Mouse (Mus musculus): ENCODE measurements at regions not wholly inside any gene's neighbourhood (a gene's known extent, or its start where the extent isn't known, plus 50 kb on each side); places are given as distances from the start of the nearest gene placed in this dataset.

GRCm38 (mm10) chrX:162266769-162267168 lies 107.2 kb upstream of the Nhs start:
- Histone ChIP-seq H3K9me3 (ENCODE audit: control insufficient read depth, low read length) (no peaks in the 10 kb centered on the region), H3K27me3 (ENCODE audit: control insufficient read depth, insufficient read depth, low read length) (no peaks in the 10 kb centered on the region), H3K9ac (replicated peaks; ENCODE audit: low read length) (no peak overlapping the region), H3K4me3 (replicated peaks; ENCODE audit: low read depth, low read length) (no peak overlapping the region), H3K4me1 (ENCODE audit: control insufficient read depth, insufficient read depth, low read length) (no peaks in the 10 kb centered on the region; the same call in 1 of the 2 replicates), H3K27ac (replicated peaks; ENCODE audit: low read depth, low read length) (no peak overlapping the region), H3K36me3 (ENCODE audit: control insufficient read depth, insufficient read depth, low read length) (no peaks in the 10 kb centered on the region), H3K4me2 (ENCODE audit: low read length) (no peak overlapping the region)
- 23% methylated on average over 1 of the region's 1 CpGs for WGBS
- peak; percentile 34 for DNase-seq
- no peak; the same call in 1 of the 2 replicates for ATAC-seq (ENCODE audit: low FRiP score, low TSS enrichment)

GRCm38 (mm10) chrX:162257398-162257797 lies 97.9 kb upstream of the Nhs start:
- no peak overlapping the region for H3K4me3 ChIP-seq (replicated peaks; ENCODE audit: low read depth, low read length)
- no peak overlapping the region for H3K4me2 ChIP-seq (ENCODE audit: low read length)
- H3K4me1 ChIP-seq (ENCODE audit: control insufficient read depth, insufficient read depth, low read length) = no peaks in the 10 kb centered on the region
- no peak overlapping the region for H3K9ac ChIP-seq (replicated peaks; ENCODE audit: low read length)
- no peaks in the 10 kb centered on the region for H3K9me3 ChIP-seq (ENCODE audit: control insufficient read depth, low read length)
- H3K27me3 ChIP-seq (ENCODE audit: control insufficient read depth, insufficient read depth, low read length) = no peaks in the 10 kb centered on the region
- no peak for ATAC-seq (ENCODE audit: low FRiP score, low TSS enrichment)
- WGBS = 65% methylated on average over 3 of the region's 3 CpGs
- DNase-seq = no peak
- no peaks in the 10 kb centered on the region for H3K36me3 ChIP-seq (ENCODE audit: control insufficient read depth, insufficient read depth, low read length)
- H3K27ac ChIP-seq (replicated peaks; ENCODE audit: low read depth, low read length) = no peak overlapping the region

- no peaks in the 10 kb centered on the region for H3K9me3 ChIP-seq (ENCODE audit: control insufficient read depth, low read length)
- no peak overlapping the region for H3K9ac ChIP-seq (replicated peaks; ENCODE audit: low read length)
- H3K4me3 ChIP-seq (replicated peaks; ENCODE audit: low read depth, low read length) = no peak overlapping the region
- H3K27ac ChIP-seq (replicated peaks; ENCODE audit: low read depth, low read length) = no peak overlapping the region
- DNase-seq (no peak), ATAC-seq (ENCODE audit: low FRiP score, low TSS enrichment) (no peak)
- H3K27me3 ChIP-seq (ENCODE audit: control insufficient read depth, insufficient read depth, low read length) = no peaks in the 10 kb centered on the region
- H3K4me2 ChIP-seq (ENCODE audit: low read length) = no peak overlapping the region
- no peaks in the 10 kb centered on the region for H3K4me1 ChIP-seq (ENCODE audit: control insufficient read depth, insufficient read depth, low read length)
- no peaks in the 10 kb centered on the region for H3K36me3 ChIP-seq (ENCODE audit: control insufficient read depth, insufficient read depth, low read length)
Measured at GRCm38 (mm10) chrX:162255873-162256272, 96.3 kb upstream of the Nhs start.

DNA sequence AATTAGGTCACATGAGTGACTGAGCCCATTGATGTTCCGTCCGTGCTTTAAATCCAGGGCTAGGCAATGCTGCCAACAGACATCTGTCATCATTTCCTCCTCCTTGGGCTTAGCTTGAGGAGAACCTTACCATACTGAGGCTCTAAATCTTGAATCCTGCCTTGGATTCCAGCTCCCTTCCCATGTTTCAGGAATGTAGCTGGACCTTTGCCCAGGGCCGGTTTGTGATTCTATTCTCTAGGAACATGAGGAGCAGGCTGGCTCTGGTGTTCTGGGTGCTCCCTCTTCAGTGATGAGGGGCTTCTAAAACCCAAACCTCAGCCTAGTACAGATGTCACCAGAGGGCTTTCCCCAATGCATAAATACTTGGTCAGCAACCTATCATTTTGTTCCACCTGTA lies 81.8 kb upstream of the Nhs start:
- no peaks in the 10 kb centered on the region for H3K4me1 ChIP-seq (ENCODE audit: control insufficient read depth, insufficient read depth, low read length)
- H3K4me3 ChIP-seq (replicated peaks; ENCODE audit: low read depth, low read length) = no peak overlapping the region
- no peak overlapping the region for H3K4me2 ChIP-seq (ENCODE audit: low read length)
- no peaks in the 10 kb centered on the region for H3K36me3 ChIP-seq (ENCODE audit: control insufficient read depth, insufficient read depth, low read length)
- H3K27ac ChIP-seq (replicated peaks; ENCODE audit: low read depth, low read length) = no peak overlapping the region
- 67% methylated on average over 3 of the region's 3 CpGs for WGBS
- no peak for ATAC-seq (ENCODE audit: low FRiP score, low TSS enrichment)
- no peaks in the 10 kb centered on the region for H3K9me3 ChIP-seq (ENCODE audit: control insufficient read depth, low read length)
- H3K27me3 ChIP-seq (ENCODE audit: control insufficient read depth, insufficient read depth, low read length) = no peaks in the 10 kb centered on the region
- H3K9ac ChIP-seq (replicated peaks; ENCODE audit: low read length) = no peak overlapping the region
- DNase-seq = no peak

- ATAC-seq (ENCODE audit: low FRiP score, low TSS enrichment) = no peak
- WGBS = 83% methylated on average over 5 of the region's 5 CpGs
- Histone ChIP-seq H3K4me1 (ENCODE audit: control insufficient read depth, insufficient read depth, low read length) (no peaks in the 10 kb centered on the region), H3K27ac (replicated peaks; ENCODE audit: low read depth, low read length) (no peak overlapping the region), H3K4me3 (replicated peaks; ENCODE audit: low read depth, low read length) (no peak overlapping the region), H3K27me3 (ENCODE audit: control insufficient read depth, insufficient read depth, low read length) (no peaks in the 10 kb centered on the region; the same call in 1 of the 2 replicates), H3K4me2 (ENCODE audit: low read length) (no peak overlapping the region), H3K36me3 (ENCODE audit: control insufficient read depth, insufficient read depth, low read length) (no peaks in the 10 kb centered on the region), H3K9ac (replicated peaks; ENCODE audit: low read length) (no peak overlapping the region), H3K9me3 (ENCODE audit: control insufficient read depth, low read length) (no peaks in the 10 kb centered on the region)
- no peak for DNase-seq
Measured at GRCm38 (mm10) chrX:162235552-162235951, 76.0 kb upstream of the Nhs start.

- Histone ChIP-seq H3K9ac (replicated peaks; ENCODE audit: low read length) (no peak overlapping the region), H3K27me3 (ENCODE audit: control insufficient read depth, insufficient read depth, low read length) (no peaks in the 10 kb centered on the region), H3K27ac (replicated peaks; ENCODE audit: low read depth, low read length) (no peak overlapping the region), H3K4me3 (replicated peaks; ENCODE audit: low read depth, low read length) (no peak overlapping the region), H3K4me2 (ENCODE audit: low read length) (no peak overlapping the region), H3K4me1 (ENCODE audit: control insufficient read depth, insufficient read depth, low read length) (no peaks in the 10 kb centered on the region), H3K36me3 (ENCODE audit: control insufficient read depth, insufficient read depth, low read length) (no peaks in the 10 kb centered on the region), H3K9me3 (ENCODE audit: control insufficient read depth, low read length) (no peaks in the 10 kb centered on the region)
- ATAC-seq (ENCODE audit: low FRiP score, low TSS enrichment) (no peak), DNase-seq (no peak)
- 54% methylated on average over 2 of the region's 2 CpGs for WGBS
Measured at GRCm38 (mm10) chrX:162210848-162211247, 51.3 kb upstream of the Nhs start.

Measured in midbrain, embryonic 14.5 days (tissue).